ENCODE assay signal across 8 mouse cellular contexts in the genomic region with DNA sequence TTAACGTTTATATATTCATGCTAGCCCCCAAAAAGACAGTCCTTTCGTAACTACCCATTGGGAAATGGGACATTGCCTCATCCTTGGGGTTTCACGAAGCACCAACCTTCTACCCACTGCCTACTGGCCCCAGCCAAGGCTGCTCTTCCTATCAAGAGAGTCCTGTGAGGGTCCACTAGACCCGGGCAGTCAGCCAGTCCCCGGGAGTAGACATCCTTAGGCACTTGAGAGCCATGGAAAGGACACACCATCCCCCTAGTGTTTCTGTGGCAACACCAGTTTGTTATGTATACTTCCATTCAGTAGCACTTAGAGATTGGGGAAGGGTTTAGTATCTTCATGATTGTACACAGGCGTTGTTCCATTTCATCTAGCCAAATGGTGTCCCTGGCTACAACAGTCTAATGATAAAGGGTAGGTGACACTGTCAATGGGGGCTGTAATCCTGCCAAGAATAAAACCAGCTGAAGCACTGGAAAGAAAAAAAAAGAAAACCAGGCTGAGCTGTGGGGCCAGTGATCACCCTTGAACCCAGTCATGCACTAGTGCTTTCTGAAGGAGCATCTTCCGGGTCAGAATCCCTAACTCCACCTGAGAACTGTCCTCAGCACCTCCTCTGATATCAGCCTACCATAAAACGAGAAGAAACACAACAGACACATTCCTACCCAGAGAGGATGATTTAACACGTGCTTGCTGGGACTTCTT.
DNase-seq lines count a peak whose midpoint lies in the region; ATAC-seq and TF ChIP-seq lines count a peak whose summit lies in the region.

No protein-coding gene starts in this region.

- H3K4me1 ChIP-seq in liver, adult 2 months (ENCODE audit: control insufficient read depth, insufficient read depth, low read length) = peaks cover 43% of the 10 kb centered on the region
- H3K4me1 ChIP-seq in heart, embryonic 12.5 days (replicated peaks) = peaks cover 77% of the 10 kb centered on the region
- H3K4me1 ChIP-seq in limb, embryonic 12.5 days (replicated peaks) = peaks cover 62% of the 10 kb centered on the region
- peaks cover 17% of the 10 kb centered on the region for H3K4me1 ChIP-seq in midbrain, postnatal 0 days (ENCODE audit: insufficient read depth, low read length)

- no peak overlapping the region for H3K4me2 ChIP-seq in heart, embryonic 12.5 days
- H3K4me2 ChIP-seq in limb, embryonic 12.5 days = no peak overlapping the region
- no peak overlapping the region for H3K4me2 ChIP-seq in midbrain, postnatal 0 days (ENCODE audit: low read depth, low read length, poor library complexity, severe bottlenecking)

- no peaks in the 10 kb centered on the region for H3K36me3 ChIP-seq in liver, adult 2 months (ENCODE audit: control insufficient read depth, insufficient read depth, low read length)
- H3K36me3 ChIP-seq in heart, embryonic 12.5 days = no peaks in the 10 kb centered on the region
- no peaks in the 10 kb centered on the region for H3K36me3 ChIP-seq in limb, embryonic 12.5 days
- H3K36me3 ChIP-seq in midbrain, postnatal 0 days (ENCODE audit: insufficient read depth, low read length) = no peaks in the 10 kb centered on the region

- H3K27ac ChIP-seq in liver, adult 2 months (replicated peaks; ENCODE audit: insufficient read depth, low read depth, low read length) = peak overlapping the region; percentile 89
- H3K27ac ChIP-seq in heart, embryonic 12.5 days (ENCODE audit: poor library complexity, severe bottlenecking) = peak overlapping the region; percentile 97
- peak overlapping the region; percentile 93 for H3K27ac ChIP-seq in limb, embryonic 12.5 days
- H3K27ac ChIP-seq in midbrain, postnatal 0 days (ENCODE audit: low read depth, low read length) = no peak overlapping the region

- ATAC-seq in heart, embryonic 12.5 days (ENCODE audit: insufficient number of reproducible peaks, low FRiP score) = peak; percentile 19; the same call in 1 of the 2 replicates
- no peak for ATAC-seq in limb, embryonic 12.5 days (ENCODE audit: insufficient number of reproducible peaks, insufficient read depth, low FRiP score, low TSS enrichment, low read depth)
- ATAC-seq in midbrain, postnatal 0 days (ENCODE audit: low FRiP score) = no peak

- no peaks in the 10 kb centered on the region for H3K27me3 ChIP-seq in liver, adult 2 months (ENCODE audit: control insufficient read depth, insufficient read depth, low read length)
- H3K27me3 ChIP-seq in heart, embryonic 12.5 days (replicated peaks) = no peaks in the 10 kb centered on the region
- H3K27me3 ChIP-seq in limb, embryonic 12.5 days = no peaks in the 10 kb centered on the region
- H3K27me3 ChIP-seq in midbrain, postnatal 0 days (ENCODE audit: insufficient read depth, low read length) = no peaks in the 10 kb centered on the region

- WGBS in liver, adult 2 months = 44% methylated on average over 9 of the region's 9 CpGs
- WGBS in heart, embryonic 12.5 days = 46% methylated on average over 9 of the region's 9 CpGs
- WGBS in limb, embryonic 12.5 days = 77% methylated on average over 9 of the region's 9 CpGs
- 78% methylated on average over 9 of the region's 9 CpGs for WGBS in midbrain, postnatal 0 days

- H3K9ac ChIP-seq in liver, adult 2 months (ENCODE audit: low read depth, low read length) = peak overlapping the region; percentile 58
- no peak overlapping the region for H3K9ac ChIP-seq in heart, embryonic 12.5 days
- H3K9ac ChIP-seq in limb, embryonic 12.5 days (replicated peaks) = no peak overlapping the region
- no peak overlapping the region for H3K9ac ChIP-seq in midbrain, postnatal 0 days (replicated peaks; ENCODE audit: low read length, poor library complexity, severe bottlenecking)

- no peaks in the 10 kb centered on the region for H3K9me3 ChIP-seq in heart, embryonic 12.5 days (replicated peaks)
- H3K9me3 ChIP-seq in limb, embryonic 12.5 days = no peaks in the 10 kb centered on the region
- H3K9me3 ChIP-seq in midbrain, postnatal 0 days (ENCODE audit: low read length) = no peaks in the 10 kb centered on the region

- no peak for TF ChIP-seq POLR2A in liver, adult 2 months (IDR thresholded peaks at IDR 0.05; ENCODE audit: extremely low read depth, insufficient read depth, low read length)

- no peak overlapping the region for H3K4me3 ChIP-seq in liver, adult 2 months (ENCODE audit: insufficient read depth, low read depth, low read length)
- H3K4me3 ChIP-seq in heart, embryonic 12.5 days = no peak overlapping the region
- H3K4me3 ChIP-seq in limb, embryonic 12.5 days (replicated peaks) = no peak overlapping the region
- no peak overlapping the region for H3K4me3 ChIP-seq in midbrain, postnatal 0 days (ENCODE audit: low read depth, low read length)

- TF ChIP-seq CTCF in liver, adult 2 months (IDR thresholded peaks at IDR 0.05; ENCODE audit: low read depth, low read length) = no peak
- no peak for TF ChIP-seq CTCF in midbrain, postnatal 0 days (IDR thresholded peaks at IDR 0.05)

- H3K79me2 ChIP-seq in liver, adult 2 months (ENCODE audit: control insufficient read depth, insufficient read depth, low read length) = no peaks in the 10 kb centered on the region

- peak; percentile 76 for DNase-seq in liver, adult 2 months (ENCODE audit: extremely low read depth, low read depth, low spot score)
- DNase-seq in liver = no peak
- DNase-seq in midbrain, postnatal 0 days (ENCODE audit: low spot score) = peak; percentile 62
- no peak for DNase-seq in right cerebral cortex, postnatal 14 days
- no peak for DNase-seq in ovary, postnatal 10 days (ENCODE audit: low spot score)
- DNase-seq in adrenal gland, adult 18-20 months (ENCODE audit: low spot score in 2 of 2) = no peak

Comparison
In these comparisons a context has a peak if more than half of its experiments do, and no peak if none do; other contexts are left out.
1. DNase-seq: peak in liver, adult 2 months (single experiment) and midbrain, postnatal 0 days (single experiment); none in liver (single experiment), right cerebral cortex, postnatal 14 days (single experiment), ovary, postnatal 10 days (single experiment) and adrenal gland, adult 18-20 months (0 of 2).